Mouse (Mus musculus): Measurements from ENCODE around the gene Itpkb.

Itpkb gene

GRCm38 (mm10) chr1:180422076-180422828 lies 92.0 kb downstream of the Itpkb start:
- peak; percentile 78 for DNase-seq

DNA sequence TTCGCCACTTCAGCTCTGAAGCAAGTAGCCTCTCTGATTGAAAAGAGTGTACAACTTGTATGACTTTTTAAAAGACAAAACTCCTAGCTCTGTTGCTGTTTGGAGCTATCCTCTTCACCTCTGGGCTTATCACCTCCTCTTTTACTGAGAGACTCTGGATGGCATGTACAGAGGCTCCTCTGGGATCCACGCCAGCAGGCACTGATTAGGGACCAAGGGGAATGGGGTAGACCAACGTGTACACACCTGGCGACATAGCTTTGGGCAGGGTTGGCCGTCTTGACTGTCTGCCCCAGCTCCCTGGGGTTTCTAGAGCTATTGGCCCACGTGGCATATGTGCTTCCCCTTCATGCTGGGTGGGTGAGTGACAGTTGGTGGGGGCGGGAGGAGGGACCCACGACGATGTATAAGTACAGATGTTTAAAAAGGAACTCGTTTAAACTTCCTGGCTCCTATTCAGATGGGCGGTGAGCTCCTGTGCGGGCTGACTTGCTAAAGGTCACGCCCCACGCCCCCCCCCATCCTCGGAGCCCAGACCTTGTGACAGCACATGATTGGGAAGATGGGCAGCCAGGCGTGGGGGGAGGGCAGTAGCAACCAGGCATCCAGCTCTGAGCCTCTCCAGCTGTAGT lies 92.8 kb downstream of the Itpkb start:
- no peak for DNase-seq

DNA sequence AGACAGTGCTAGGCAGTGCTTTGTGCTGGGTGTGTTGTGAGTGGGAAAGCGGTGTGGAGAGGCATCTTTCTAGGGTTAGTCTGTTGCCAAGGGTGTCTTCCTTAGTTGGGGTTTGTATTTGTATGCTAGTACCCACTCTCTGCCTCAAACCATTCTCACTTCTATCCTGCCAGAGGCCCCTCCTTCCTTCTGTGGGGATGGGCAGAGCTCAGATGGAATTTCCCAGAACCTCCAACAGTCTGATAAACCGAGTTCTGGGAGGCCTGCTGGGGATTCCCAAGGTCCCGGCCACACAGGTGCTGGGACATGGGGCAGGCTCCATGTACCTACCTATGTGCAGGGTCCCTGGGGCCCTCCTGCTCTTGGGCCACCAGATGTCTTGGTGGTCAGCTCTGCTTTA lies 93.6 kb downstream of the Itpkb start:
- no peak for DNase-seq

GRCm38 (mm10) chr1:180426405-180426804 lies 96.1 kb downstream of the Itpkb start:
- no peak for DNase-seq

GRCm38 (mm10) chr1:180427685-180428084 lies 97.4 kb downstream of the Itpkb start:
- DNase-seq: no peak

DNA sequence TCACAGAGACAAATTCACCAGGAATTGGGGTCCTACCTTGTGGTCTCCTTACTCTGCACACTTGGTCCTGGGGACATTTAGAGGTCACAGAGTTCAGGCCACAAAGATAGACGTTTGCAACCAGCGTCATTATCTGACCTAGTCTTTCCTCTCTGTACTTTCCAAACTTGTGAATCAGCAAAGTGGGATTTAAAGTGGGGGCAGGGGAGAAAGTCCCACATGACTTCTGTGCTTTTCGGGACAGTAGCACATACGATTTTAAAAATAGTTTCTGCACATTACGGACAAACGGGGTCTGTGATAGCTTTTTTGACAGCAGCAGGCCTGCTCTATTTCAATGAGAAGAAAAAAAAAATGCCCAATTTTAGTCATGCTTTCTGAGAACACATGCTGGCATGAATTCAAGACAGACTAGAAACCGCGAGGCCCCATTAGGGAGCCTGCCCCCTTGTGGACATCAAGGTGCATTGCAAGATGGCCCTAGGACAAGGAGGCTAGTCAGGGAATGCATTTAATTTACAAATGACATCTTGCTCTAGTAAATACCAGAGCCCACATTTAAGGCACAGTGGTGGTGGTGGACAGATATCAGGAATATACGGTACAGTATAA lies 97.9 kb downstream of the Itpkb start:
- peak; percentile 78 for DNase-seq

- no peak for DNase-seq
These were observed 98.6 kb downstream of the Itpkb start for GRCm38 (mm10) chr1:180428871-180429270.

GRCm38 (mm10) chr1:180429819-180430218 lies 99.5 kb downstream of the Itpkb start:
- no peak for DNase-seq

DNA sequence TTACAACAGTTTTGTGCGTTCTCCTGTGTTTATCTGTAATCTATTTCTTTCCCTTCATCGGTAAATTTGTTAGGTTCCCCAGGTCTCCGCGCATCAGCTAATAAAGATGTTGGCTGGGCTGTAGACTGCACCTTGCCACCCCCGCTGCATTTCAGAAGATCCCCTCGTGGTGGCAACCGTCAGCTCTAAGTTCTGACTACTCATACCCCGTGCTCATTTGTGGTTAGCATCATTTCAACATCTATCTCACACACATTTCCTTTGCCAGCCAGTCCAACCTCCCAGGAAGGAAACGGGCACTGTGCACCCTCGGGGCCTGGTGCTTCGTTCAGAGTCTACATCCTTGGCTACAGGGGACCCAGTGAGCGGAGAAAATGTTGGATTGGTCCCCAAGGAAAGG lies 101.5 kb downstream of the Itpkb start:
- DNase-seq: no peak

- no peak for DNase-seq
These were observed 102.8 kb downstream of the Itpkb start for GRCm38 (mm10) chr1:180433098-180433538.

DNA sequence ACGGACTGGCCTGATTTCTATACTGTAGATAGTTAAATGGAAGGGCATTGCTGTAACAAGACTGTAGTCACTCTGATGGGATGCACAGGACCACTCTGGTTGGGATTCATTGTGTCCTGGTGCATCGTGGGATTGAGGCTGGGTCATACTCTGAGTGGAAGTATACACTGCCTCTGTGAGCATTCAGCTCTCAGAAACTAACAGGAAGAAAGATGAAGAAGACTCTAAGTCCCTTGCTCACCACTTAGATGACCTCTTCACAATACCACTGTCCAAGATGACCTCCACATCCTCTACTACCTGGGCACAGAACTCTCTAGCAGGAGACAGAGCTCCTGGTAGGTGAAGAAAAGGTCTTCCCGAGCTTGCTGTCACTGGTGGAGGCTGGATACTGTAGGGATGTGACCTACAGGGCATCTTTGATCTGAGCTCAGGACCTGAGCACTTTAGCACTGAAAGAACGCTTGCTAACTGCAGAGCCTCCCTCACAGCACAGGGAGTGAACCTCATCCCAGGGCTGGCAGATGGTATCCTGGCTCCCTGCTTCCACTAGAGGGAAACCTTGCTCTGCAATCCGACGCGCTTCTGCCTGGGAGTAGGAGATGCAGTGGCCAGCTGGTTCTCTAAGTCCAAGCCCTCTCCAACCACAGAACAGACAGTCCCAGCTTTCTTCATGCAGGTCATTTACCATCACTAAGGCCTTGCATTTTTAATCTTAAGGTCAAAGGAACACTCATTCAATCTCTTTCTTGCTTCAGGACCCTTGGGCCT lies 103.7 kb downstream of the Itpkb start:
- DNase-seq: peak; percentile 79

DNA sequence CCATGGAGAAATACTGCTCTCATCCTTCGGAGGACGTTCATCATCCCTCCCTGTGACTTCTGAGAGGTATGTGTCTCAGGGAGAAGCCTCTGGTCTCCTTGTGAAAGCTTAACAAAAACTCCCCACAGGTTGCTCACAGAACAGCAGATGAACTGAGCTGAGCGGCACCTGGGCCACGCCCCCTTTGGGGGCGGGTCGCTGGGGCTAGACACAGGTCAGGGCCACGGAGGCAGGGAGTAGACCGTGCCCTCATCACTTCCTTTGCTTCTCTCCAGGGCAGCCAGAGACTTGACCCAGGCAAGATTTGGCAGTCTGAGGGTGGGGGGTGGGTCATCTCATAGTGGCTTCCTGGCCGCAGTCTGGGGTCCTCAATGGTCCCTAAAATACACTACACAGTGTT lies 104.6 kb downstream of the Itpkb start:
- no peak for DNase-seq

DNA sequence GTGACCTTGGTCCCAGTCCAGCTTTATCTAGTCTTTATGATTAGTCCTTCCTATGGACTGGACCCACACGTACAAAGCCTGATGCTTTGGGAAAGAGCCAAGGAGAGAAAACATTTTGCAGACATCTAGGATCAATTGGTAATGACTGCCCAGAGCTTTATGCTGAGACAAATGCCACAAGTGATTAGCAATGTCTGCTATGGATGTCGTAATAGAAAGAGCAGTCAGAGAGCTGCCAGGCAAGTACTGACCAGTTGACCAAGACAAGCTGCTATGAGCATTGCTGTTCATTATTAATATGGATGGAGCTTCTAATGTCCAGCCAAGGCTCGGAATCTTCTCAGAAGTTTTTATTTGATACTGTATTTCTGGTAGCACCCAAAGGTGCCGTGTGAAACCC lies 109.2 kb downstream of the Itpkb start:
- no peak for DNase-seq

DNA sequence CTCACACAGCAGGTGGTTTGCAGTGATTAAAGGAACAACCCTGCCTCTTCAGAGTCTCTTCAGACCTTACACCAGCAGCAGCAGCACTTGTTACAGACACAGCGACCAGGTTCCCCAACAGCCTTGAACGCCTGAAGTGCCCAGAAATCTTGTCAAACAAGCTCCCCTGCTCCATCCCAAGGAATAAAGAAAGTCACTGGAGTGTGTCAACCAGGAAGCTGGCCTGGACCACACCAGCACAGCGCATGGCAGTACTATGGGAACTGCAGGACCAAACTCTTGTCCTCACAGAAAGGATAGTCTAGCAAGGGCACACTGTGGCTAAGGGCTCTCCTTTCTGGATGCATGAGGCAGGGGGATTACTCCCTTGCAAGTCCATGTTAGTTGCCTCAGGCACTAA lies 114.1 kb downstream of the Itpkb start:
- DNase-seq: no peak

DNA sequence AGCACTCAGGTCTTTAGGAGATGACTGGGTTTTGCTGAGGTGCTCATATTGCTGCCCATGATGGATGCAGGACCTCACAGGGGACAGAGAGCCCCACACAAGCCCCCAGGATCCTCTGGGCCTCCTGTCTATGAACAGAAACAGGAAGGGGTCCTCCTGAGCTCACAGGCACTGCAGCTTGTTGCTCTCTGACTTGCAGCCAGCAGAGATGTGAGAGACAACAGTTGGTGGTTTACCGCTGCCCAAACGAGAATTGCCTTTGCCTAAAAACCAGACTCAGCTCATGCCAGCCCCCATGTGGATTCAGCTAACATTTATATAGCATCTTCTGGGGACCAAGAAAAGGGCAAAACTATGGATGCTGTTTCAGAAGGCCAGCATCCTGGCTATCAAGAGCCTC lies 119.4 kb downstream of the Itpkb start:
- no peak for DNase-seq

DNA sequence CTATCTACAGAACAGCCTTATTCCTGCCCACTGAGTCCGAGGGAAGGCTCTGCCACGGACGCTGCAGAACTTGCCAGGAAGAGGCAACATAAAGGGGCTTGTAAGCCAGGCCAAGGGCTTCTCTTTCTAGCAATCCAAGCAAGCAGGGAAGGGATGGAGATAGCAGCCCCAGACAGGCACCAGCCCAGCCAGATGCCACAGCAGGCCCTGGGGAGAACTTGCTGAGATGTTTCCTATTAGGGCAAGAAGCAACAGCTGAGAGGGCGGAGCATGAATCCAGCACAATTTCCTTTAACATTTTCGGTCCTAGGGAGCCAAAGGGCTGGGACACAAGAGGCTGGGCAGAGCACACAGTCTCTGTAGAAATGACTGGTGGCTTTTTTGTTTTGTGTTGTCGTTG lies 128.0 kb downstream of the Itpkb start:
- peak; percentile 52 for DNase-seq

DNA sequence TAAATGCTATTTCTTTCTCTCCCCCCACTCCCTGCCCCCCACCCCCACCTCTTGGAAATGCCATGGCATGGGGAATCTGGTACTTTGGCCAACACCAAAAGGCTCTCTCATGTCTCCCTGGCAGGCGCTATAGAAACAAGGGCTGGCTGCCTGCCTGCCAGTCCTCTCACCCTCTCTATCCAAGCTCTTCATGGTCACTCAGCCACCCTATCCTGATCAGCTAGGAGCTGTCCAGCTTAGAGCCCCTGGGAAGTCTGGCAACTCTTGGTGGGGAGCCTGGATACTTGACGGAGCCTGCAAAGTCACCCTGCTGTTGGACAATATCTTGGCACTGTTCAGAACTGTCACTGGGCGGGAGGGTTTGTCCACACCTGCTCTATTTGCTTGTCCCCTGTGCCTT lies 128.4 kb downstream of the Itpkb start:
- no peak for DNase-seq

DNA sequence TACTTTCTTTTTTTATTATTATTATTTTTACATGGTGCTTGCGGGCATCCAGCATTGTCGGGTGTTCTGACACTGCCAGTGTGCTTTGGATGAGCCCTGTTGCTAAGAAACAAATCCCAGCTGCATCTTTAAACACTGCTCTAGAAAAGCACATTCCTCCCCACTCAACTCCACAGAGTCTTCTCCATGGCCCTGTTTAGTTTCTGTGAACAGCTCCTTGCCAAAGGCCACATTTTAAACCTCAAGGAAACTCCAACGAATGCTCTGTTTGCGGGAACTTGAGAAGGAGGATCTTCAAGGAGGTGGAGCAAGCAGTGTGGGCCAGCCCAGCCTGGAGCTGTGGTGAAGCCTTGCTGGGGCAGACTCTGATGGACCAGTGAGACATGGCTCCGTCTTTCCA lies 130.4 kb downstream of the Itpkb start:
- no peak for DNase-seq

GRCm38 (mm10) chr1:180462396-180462795 lies 132.1 kb downstream of the Itpkb start:
- no peak for DNase-seq

DNA sequence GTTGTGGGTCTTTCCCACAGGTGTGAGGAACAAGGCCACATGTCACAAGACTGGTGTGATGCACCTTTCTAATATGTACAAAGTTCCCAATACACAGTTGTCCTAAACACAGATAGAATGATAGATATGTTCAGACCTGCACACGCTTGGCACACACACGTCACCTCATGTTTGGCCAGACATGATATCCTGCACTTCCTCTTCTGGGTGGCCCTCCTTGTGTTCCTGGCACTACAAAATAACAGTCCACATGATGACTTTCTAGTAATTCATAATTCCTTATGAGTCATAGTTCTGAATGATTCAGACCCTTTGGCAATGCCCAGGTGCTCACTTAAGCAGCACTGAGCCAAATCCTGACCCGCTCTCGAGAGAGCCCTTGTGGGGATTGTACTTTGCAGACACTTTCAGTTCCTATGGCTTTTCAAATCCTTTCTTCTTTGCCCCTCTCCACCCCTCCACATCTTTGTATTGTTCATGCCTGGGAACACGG lies 132.7 kb downstream of the Itpkb start:
- DNase-seq: no peak

- DNase-seq: no peak
These were observed 134.1 kb downstream of the Itpkb start for GRCm38 (mm10) chr1:180464357-180464756.

- DNase-seq: no peak
These were observed 135.3 kb downstream of the Itpkb start for GRCm38 (mm10) chr1:180465620-180466019.

- no peak for DNase-seq
These were observed 137.7 kb downstream of the Itpkb start for GRCm38 (mm10) chr1:180468004-180468403.
